Mouse (Mus musculus) adrenal gland, postnatal 0 days (tissue): Measurements from ENCODE around the gene Rab24. TPM values are rescaled to one million over a fixed set of nuclear protein-coding genes. Genes with fewer than 3 reads are reported as not detected.

Experiments
- polyA plus RNA-seq: library from polyadenylated mRNA; unstranded; fragments of >200 nt; fragmentation: Nextera tagmentation; extraction: Ambion mirVana; gene quantifications from 2 replicates; pipeline ENCODE4 v1.2.1, GENCODE M21; 2015

Gene Rab24
- 89.1 and 126 TPM in 2 replicates for polyA plus RNA-seq

GRCm38 (mm10) chr13:55321434-55322129 is at the start of gene Rab24:
TSS of gene Rab24 (minus strand) at chr13:55321946.

GRCm38 (mm10) chr13:55369531-55370114 is 47.9 kb upstream of the Rab24 start, which contains the start of gene Rgs14:
TSS of gene Rgs14 (plus strand) at chr13:55369732.

GRCm38 (mm10) chr13:55362453-55363060 is 40.8 kb upstream of the Rab24 start, which contains the start of gene Lman2:
TSS of gene Lman2 (minus strand) at chr13:55362783.

GRCm38 (mm10) chr13:55329683-55330566 is 8.2 kb upstream of the Rab24 start, which contains the start of gene Mxd3:
TSS of gene Mxd3 (minus strand) at chr13:55329823.

GRCm38 (mm10) chr13:55319931-55320533 is 1.7 kb downstream of the Rab24 start, which contains the start of gene Prelid1:
TSS of gene Prelid1 (plus strand) at chr13:55320500.

Other genes with a start within 250 kb of the Rab24 start
- 18.4 and 22.7 TPM in 2 replicates for gene Uimc1, start 221.6 kb downstream of the Rab24 start, polyA plus RNA-seq
- 10.4 and 20.5 TPM in 2 replicates for gene Zfp346, start 216.6 kb downstream of the Rab24 start, polyA plus RNA-seq
- gene Gm17617, start 188.4 kb downstream of the Rab24 start, polyA plus RNA-seq, result not detected in 2 replicates
- 2.4 and 10.5 TPM in 2 replicates for gene Fgfr4, start 169.3 kb downstream of the Rab24 start, polyA plus RNA-seq
- gene Nsd1, start 112.2 kb downstream of the Rab24 start, polyA plus RNA-seq, result 42.4 and 67.5 TPM in 2 replicates
- gene Prelid1, start 1.4 kb downstream of the Rab24 start, polyA plus RNA-seq, result 230 and 264 TPM in 2 replicates
- gene Mxd3, start 7.9 kb upstream of the Rab24 start, polyA plus RNA-seq, result 10.8 and 18.6 TPM in 2 replicates
- 58.9 and 82.5 TPM in 2 replicates for gene Lman2, start 40.8 kb upstream of the Rab24 start, polyA plus RNA-seq
- 1.2 and 1.3 TPM in 2 replicates for gene Rgs14, start 47.8 kb upstream of the Rab24 start, polyA plus RNA-seq
- 1.5 and 1.8 TPM in 2 replicates for gene Slc34a1, start 76.2 kb upstream of the Rab24 start, polyA plus RNA-seq
- not detected in 2 replicates for gene Pfn3, start 93.3 kb upstream of the Rab24 start, polyA plus RNA-seq
- gene F12, start 104.8 kb upstream of the Rab24 start, polyA plus RNA-seq, result 8.7 and 12.2 TPM in 2 replicates
- 20.3 and 24.0 TPM in 2 replicates for gene Grk6, start 123.1 kb upstream of the Rab24 start, polyA plus RNA-seq
- gene Prr7, start 142.3 kb upstream of the Rab24 start, polyA plus RNA-seq, result 1.0 and 1.1 TPM in 2 replicates
- 66.4 and 97.2 TPM in 2 replicates for gene Dbn1, start 166.2 kb upstream of the Rab24 start, polyA plus RNA-seq
- gene Pdlim7, start 191.7 kb upstream of the Rab24 start, polyA plus RNA-seq, result 72.4 and 78.9 TPM in 2 replicates
- 2.8 and 2.9 TPM in 2 replicates for gene Dok3, start 207.3 kb upstream of the Rab24 start, polyA plus RNA-seq
- gene Ddx41, start 214.7 kb upstream of the Rab24 start, polyA plus RNA-seq, result 39.5 and 45.1 TPM in 2 replicates
- 17.9 and 21.7 TPM in 2 replicates for gene Fam193b, start 249.2 kb upstream of the Rab24 start, polyA plus RNA-seq